In genomic region chr5:133385374-133386349, GRCm38 (mm10) we compare ENCODE assay signal across 11 mouse cellular contexts.
A peak's percentile ranks its signal among the peaks of the same experiment; 100 is the strongest.
DNase-seq lines count a peak whose midpoint lies in the region; ATAC-seq and TF ChIP-seq lines count a peak whose summit lies in the region.
"Had no signal": no experiment of that assay in that cellular context is flagged by ENCODE, and none has a peak within 500 bp of the region (broad histone marks: within the 10 kb centered on the region; RNA-seq: fewer than 3 reads in every experiment).

No protein-coding gene starts in this region.

- peak overlapping the region; percentile 10; the same call in 1 of the 2 replicates for H3K27ac ChIP-seq in forebrain, embryonic 13.5 days
- H3K27ac ChIP-seq in forebrain, embryonic 11.5 days (ENCODE audit: low read depth, low read length) = no peak overlapping the region
- H3K27ac ChIP-seq in midbrain, embryonic 12.5 days (replicated peaks) = no peak overlapping the region
- H3K27ac ChIP-seq in midbrain, embryonic 16.5 days (ENCODE audit: low read length) = no peak overlapping the region
- H3K27ac ChIP-seq in heart, postnatal 0 days (ENCODE audit: low read depth) = peak overlapping the region; percentile 35; the same call in 1 of the 2 replicates
- H3K27ac ChIP-seq: neural tube, embryonic 12.5 days had no signal

- WGBS in forebrain, embryonic 13.5 days = 47% methylated on average over 10 of the region's 10 CpGs
- 67% methylated on average over 10 of the region's 10 CpGs for WGBS in forebrain, embryonic 11.5 days
- WGBS in midbrain, embryonic 12.5 days = 48% methylated on average over 10 of the region's 10 CpGs
- WGBS in midbrain, embryonic 16.5 days = 33% methylated on average over 10 of the region's 10 CpGs
- WGBS in heart, postnatal 0 days = 24% methylated on average over 10 of the region's 10 CpGs

- DNase-seq in forebrain, embryonic 11.5 days (ENCODE audit: low spot score) = no peak
- DNase-seq in heart, postnatal 0 days (ENCODE audit: low spot score) = peak; percentile 74
- peak; percentile 7 for DNase-seq in yolk sac, embryonic 10.5 days (ENCODE audit: low spot score)
- no peak for DNase-seq in kidney, adult 9 months
- no peak for DNase-seq in left cerebral cortex, adult 11 months (ENCODE audit: low spot score)
- DNase-seq: cerebellum, postnatal 25 days had no signal

- no peaks in the 10 kb centered on the region for H3K27me3 ChIP-seq in forebrain, embryonic 13.5 days
- no peaks in the 10 kb centered on the region for H3K27me3 ChIP-seq in forebrain, embryonic 11.5 days (ENCODE audit: control insufficient read depth, insufficient read depth, low read length)
- no peaks in the 10 kb centered on the region for H3K27me3 ChIP-seq in midbrain, embryonic 12.5 days
- H3K27me3 ChIP-seq in midbrain, embryonic 16.5 days (ENCODE audit: control insufficient read depth, insufficient read depth, low read depth, low read length) = no peaks in the 10 kb centered on the region
- H3K27me3 ChIP-seq in heart, postnatal 0 days (ENCODE audit: control insufficient read depth, insufficient read depth, low read length) = peaks cover 13% of the 10 kb centered on the region; the same call in 1 of the 2 replicates
- H3K27me3 ChIP-seq: neural tube, embryonic 12.5 days had no signal

- H3K9ac ChIP-seq in forebrain, embryonic 13.5 days = no peak overlapping the region
- H3K9ac ChIP-seq in forebrain, embryonic 11.5 days (ENCODE audit: low read length) = no peak overlapping the region
- no peak overlapping the region for H3K9ac ChIP-seq in midbrain, embryonic 12.5 days (replicated peaks)
- no peak overlapping the region for H3K9ac ChIP-seq in midbrain, embryonic 16.5 days (ENCODE audit: low read depth, low read length)
- H3K9ac ChIP-seq in heart, postnatal 0 days (replicated peaks; ENCODE audit: low read depth, low read length) = no peak overlapping the region
- H3K9ac ChIP-seq: neural tube, embryonic 12.5 days had no signal

- ATAC-seq in forebrain, embryonic 13.5 days = peak; percentile 57
- ATAC-seq in forebrain, embryonic 11.5 days (replicated peaks; ENCODE audit: low FRiP score) = no peak
- peak; percentile 63; the same call in 1 of the 2 replicates for ATAC-seq in midbrain, embryonic 12.5 days (ENCODE audit: low FRiP score, low read depth)
- no peak for ATAC-seq in midbrain, embryonic 16.5 days
- ATAC-seq in heart, postnatal 0 days (ENCODE audit: insufficient read depth, low read depth) = peak; percentile 86
- ATAC-seq: intestine, postnatal 0 days had no signal

- TF ChIP-seq EP300 in heart, postnatal 0 days (IDR thresholded peaks at IDR 0.05; ENCODE audit: low read depth) = peak; percentile 67

- no peak overlapping the region for H3K4me2 ChIP-seq in forebrain, embryonic 13.5 days
- no peak overlapping the region for H3K4me2 ChIP-seq in forebrain, embryonic 11.5 days (ENCODE audit: low read depth, low read length, severe bottlenecking)
- no peak overlapping the region for H3K4me2 ChIP-seq in midbrain, embryonic 12.5 days (replicated peaks)
- no peak overlapping the region for H3K4me2 ChIP-seq in midbrain, embryonic 16.5 days (ENCODE audit: low read length)
- no peak overlapping the region for H3K4me2 ChIP-seq in heart, postnatal 0 days (ENCODE audit: low read depth, low read length)
- H3K4me2 ChIP-seq: neural tube, embryonic 12.5 days had no signal

- H3K4me1 ChIP-seq in forebrain, embryonic 13.5 days = peaks cover 38% of the 10 kb centered on the region
- no peaks in the 10 kb centered on the region; the same call in 1 of the 2 replicates for H3K4me1 ChIP-seq in forebrain, embryonic 11.5 days (replicated peaks; ENCODE audit: control insufficient read depth, insufficient read depth, low read length)
- H3K4me1 ChIP-seq in midbrain, embryonic 12.5 days = peaks cover 18% of the 10 kb centered on the region
- peaks cover 3% of the 10 kb centered on the region; the same call in 1 of the 2 replicates for H3K4me1 ChIP-seq in midbrain, embryonic 16.5 days (ENCODE audit: control insufficient read depth, insufficient read depth, low read length)
- H3K4me1 ChIP-seq in heart, postnatal 0 days (ENCODE audit: control insufficient read depth, insufficient read depth) = peaks cover 8% of the 10 kb centered on the region; the same call in 1 of the 2 replicates

- no peak for TF ChIP-seq CTCF in heart, postnatal 0 days (IDR thresholded peaks at IDR 0.05; ENCODE audit: low read depth)

- no peaks in the 10 kb centered on the region for H3K9me3 ChIP-seq in forebrain, embryonic 13.5 days (replicated peaks)
- no peaks in the 10 kb centered on the region for H3K9me3 ChIP-seq in forebrain, embryonic 11.5 days (ENCODE audit: control insufficient read depth, low read length)
- H3K9me3 ChIP-seq in midbrain, embryonic 12.5 days = no peaks in the 10 kb centered on the region
- no peaks in the 10 kb centered on the region for H3K9me3 ChIP-seq in midbrain, embryonic 16.5 days (replicated peaks; ENCODE audit: control insufficient read depth, low read length, poor library complexity, severe bottlenecking)
- H3K9me3 ChIP-seq in heart, postnatal 0 days (replicated peaks; ENCODE audit: control insufficient read depth, low read length) = no peaks in the 10 kb centered on the region
- H3K9me3 ChIP-seq: neural tube, embryonic 12.5 days had no signal

- no peak overlapping the region for H3K4me3 ChIP-seq in forebrain, embryonic 13.5 days
- H3K4me3 ChIP-seq in forebrain, embryonic 11.5 days (ENCODE audit: low read depth, low read length) = no peak overlapping the region
- no peak overlapping the region for H3K4me3 ChIP-seq in midbrain, embryonic 12.5 days
- no peak overlapping the region for H3K4me3 ChIP-seq in midbrain, embryonic 16.5 days (ENCODE audit: low read depth, low read length)
- no peak overlapping the region for H3K4me3 ChIP-seq in heart, postnatal 0 days (ENCODE audit: low read depth, low read length)
- H3K4me3 ChIP-seq: neural tube, embryonic 12.5 days had no signal

- no peaks in the 10 kb centered on the region for H3K36me3 ChIP-seq in forebrain, embryonic 13.5 days (ENCODE audit: poor library complexity, severe bottlenecking)
- H3K36me3 ChIP-seq in forebrain, embryonic 11.5 days (ENCODE audit: control insufficient read depth, insufficient read depth, low read length) = no peaks in the 10 kb centered on the region
- no peaks in the 10 kb centered on the region for H3K36me3 ChIP-seq in midbrain, embryonic 12.5 days
- no peaks in the 10 kb centered on the region for H3K36me3 ChIP-seq in midbrain, embryonic 16.5 days (ENCODE audit: control insufficient read depth, insufficient read depth, low read length)
- no peaks in the 10 kb centered on the region for H3K36me3 ChIP-seq in heart, postnatal 0 days (replicated peaks; ENCODE audit: control insufficient read depth, insufficient read depth, low read length)
- H3K36me3 ChIP-seq: neural tube, embryonic 12.5 days had no signal

Comparison
In these comparisons a context has a peak if more than half of its experiments do, and no peak if none do; other contexts are left out.
1. ATAC-seq: peak in forebrain, embryonic 13.5 days (single experiment), midbrain, embryonic 12.5 days (single experiment) and heart, postnatal 0 days (single experiment); none in forebrain, embryonic 11.5 days (single experiment) and midbrain, embryonic 16.5 days (single experiment).
2. H3K27ac ChIP-seq: peak in forebrain, embryonic 13.5 days (single experiment) and heart, postnatal 0 days (single experiment); none in forebrain, embryonic 11.5 days (single experiment), midbrain, embryonic 12.5 days (single experiment) and midbrain, embryonic 16.5 days (single experiment).
3. DNase-seq: peak in heart, postnatal 0 days (single experiment) and yolk sac, embryonic 10.5 days (single experiment); none in forebrain, embryonic 11.5 days (single experiment), kidney, adult 9 months (single experiment) and left cerebral cortex, adult 11 months (single experiment).